Mouse (Mus musculus) cerebellum, adult 9-10 months (tissue): ENCODE results near the gene Thap7.
A peak's percentile ranks its signal among the peaks of the same experiment; 100 is the strongest.
"Not testable (repeated sequence)": the region's sequence is repeated elsewhere in the genome, so short reads cannot be mapped to it uniquely, and the experiment has no call there.

ENCODE experiments used
- DNase-seq: peaks from one replicate; pipeline ENCODE4 v3.0.0; 2022

Thap7 gene

DNA sequence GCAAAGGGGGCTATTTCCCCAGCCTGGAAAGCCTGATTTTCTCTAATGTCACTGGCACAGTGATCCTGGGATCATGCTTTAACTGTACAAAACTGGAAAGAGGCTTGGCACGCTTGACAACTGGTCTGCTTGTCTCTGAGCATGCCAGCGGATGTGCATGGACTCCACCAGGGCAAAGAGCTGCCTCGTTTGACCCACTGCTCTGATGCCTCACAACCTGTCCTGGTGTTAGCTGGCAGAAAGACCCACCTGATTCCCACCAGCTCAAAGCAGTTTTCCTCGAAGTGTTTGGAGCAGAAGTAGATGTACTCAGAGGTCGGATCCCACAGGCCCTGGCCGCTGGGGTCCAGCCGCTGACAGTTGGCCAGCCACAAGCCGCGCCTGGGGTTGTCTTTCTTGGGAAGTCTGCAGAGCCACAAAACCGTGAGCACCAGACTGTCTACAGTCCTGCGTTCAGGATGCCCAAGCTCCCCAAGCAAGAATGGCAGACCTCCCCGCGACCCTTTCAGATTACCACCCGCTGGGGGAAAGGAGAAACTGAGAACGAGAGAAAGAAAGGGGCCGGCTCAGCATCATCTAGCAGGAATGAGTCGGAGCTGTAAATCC is 852 bp downstream of the Thap7 start:
- no peak for DNase-seq

DNA sequence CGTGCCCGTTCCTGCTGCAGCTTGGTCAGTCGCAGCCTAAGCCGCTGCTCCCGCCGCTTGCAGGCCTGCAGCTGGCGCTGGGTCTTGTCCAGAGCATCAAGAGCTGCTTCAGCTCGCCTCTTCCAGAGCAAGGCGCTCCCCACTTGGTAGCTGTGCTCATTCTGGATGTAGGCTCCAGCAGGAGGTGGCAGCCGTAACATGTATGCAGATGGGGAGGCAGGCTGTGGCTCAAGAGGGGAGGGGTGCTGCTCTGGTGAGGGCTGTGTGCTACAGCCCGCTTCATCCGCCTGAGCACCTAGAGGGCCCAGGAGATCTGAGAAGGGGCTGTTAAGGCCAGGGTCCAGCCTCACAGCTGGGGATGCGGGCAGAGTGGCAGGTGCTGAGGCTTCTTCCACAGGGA is 2.7 kb downstream of the Thap7 start:
- no peak for DNase-seq

DNA sequence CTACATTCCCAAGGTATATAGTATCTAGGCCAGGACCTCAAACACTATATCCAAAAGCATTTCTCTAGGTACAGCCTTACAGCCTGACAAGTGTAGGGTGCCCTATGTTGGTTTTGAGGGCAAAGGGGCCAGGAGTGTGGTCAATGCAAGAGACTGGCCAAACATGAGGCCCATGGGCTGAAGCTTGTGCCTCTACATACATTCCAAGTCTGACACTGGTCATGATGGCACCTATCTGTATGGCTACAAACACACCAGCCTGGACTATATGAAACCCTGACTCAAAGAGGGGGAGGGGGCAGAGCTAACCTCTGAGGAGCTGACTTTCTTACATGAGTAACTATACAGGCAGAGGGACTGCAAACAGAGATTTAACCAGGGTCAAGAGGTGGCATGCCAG is 3.3 kb downstream of the Thap7 start:
- peak; percentile 6 for DNase-seq

DNA sequence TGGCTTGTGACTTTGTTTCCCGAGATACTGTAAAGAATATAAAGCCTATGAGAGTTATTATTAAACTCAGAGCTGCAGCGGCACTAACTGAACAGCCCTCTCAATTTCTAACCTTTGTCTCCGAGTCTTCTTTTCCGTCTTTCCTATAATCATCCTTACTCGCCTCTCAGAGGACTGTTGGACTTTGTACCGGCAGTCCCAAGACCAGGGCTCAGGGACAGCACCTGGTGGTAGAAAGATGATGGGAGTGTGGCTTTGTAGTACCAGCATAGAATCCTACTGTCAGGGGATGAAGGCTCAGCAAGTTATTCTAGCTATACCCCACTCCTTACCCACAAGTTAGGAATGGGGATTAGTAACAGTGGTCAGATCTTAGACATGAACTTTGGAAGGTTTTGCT is 4.7 kb downstream of the Thap7 start:
- peak; percentile 1 for DNase-seq

DNA sequence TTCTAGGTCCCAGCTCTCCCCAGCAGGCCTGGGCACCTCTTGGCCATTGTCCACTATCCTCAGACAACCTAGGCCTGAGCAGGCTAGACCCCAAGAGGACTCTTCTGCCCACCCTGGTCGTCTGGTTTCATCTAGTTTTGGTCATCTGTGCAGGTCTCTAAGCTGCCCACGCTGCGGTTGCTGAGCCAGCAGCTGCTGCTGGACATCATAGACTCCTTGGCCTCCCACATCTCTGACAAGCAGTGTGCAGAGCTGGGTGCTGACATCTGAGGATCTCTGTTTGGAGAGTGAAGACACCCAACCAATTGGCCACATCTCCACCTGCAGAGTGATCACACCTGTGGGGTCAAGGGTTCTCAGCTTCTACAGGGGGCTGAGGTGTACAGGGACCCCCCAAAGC is 5.4 kb downstream of the Thap7 start:
- peak; percentile 4 for DNase-seq

DNA sequence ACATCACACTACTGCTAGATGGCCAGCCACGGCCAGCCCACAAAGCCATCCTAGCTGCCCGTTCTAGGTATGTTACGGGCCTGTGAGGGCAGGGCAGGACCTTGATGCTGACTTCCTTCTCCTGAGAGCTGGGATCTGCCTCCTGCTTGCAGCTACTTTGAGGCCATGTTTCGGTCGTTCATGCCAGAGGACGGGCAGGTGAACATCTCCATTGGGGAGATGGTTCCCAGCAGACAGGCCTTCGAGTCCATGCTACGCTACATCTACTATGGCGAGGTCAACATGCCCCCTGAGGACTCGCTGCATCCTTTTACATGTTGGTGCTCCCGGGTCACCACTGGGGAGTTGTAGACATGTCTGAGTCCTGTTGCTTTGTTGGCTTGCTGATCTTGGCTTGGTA is 6.8 kb downstream of the Thap7 start:
- peak; percentile 2 for DNase-seq

DNA sequence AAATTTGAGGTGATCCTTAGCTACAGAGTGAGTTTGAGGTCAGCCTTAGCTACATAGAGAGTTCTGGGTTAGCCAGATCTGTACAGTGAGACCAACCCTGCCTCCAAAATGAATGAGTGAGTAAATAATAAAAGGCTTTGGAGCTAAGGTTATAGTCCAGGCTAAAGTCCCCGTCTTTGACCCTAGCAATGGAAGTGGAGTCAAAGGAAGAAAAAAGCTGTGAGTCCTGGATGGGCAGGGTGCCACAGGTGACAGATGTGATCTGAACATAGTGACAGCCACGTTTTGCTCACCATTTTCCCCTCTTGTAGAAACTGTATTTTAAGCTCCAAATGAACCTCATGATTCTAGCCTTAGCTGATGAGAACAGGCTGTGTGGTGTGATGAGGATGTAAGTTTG is 12.0 kb downstream of the Thap7 start:
- no peak for DNase-seq

DNA sequence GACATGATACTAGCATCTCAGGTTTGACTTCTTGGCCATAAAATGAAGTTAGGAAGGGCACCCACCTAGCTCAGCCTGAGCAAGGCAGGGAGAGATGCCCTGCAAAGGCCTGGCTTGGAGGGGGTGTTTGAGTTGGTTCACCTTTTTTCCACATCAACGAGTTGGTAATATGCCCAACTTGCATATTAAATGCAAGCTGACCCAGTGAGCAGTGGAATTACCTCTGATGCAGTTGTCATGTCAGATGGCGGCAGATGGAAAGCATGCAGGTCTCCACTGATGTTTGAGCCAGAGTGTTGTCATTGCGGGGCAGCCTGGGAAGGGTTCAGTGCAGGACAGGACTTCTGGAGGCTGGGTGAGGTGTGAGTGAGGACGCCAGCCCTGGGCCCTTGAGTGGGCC is 19.5 kb downstream of the Thap7 start:
- DNase-seq = no peak

DNA sequence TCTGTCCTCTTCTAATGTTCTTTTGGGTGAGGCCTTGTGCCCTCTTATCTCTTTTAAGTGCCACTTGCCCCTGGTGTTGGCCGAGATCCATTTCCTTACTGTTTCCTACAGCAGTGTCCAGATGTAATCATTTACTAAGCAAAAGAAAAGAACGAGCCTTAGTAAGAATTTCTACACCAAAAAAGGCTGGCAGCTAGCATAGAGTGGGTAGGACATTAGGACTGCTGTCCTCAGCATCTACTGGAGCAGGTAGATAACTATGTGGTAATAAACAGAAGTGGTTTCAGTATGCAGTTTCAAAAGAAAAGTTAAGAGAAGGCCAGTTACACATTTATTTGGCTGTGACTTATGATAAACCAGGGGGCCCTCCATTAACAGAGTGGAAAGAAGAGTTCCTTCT is 20.2 kb downstream of the Thap7 start:
- no peak for DNase-seq

DNA sequence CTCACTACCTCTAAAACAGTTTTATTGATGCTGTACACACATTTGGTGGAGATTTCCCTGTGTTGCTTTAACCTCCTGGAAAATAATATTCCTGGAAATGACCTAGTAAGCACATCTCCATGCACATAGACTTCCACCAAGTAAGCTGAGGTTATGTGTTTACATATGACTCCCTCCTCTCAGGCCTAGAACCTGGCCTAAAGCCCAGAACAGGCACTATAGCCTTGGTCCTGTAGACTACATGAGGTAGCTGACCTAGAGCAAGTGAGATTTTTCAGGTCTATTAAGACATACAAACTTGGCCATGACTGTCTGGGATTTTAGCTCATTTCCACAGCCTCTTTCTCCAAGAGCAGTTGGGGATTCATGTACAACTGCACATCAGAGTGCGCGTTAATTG is 20.8 kb downstream of the Thap7 start:
- DNase-seq = no peak

DNA sequence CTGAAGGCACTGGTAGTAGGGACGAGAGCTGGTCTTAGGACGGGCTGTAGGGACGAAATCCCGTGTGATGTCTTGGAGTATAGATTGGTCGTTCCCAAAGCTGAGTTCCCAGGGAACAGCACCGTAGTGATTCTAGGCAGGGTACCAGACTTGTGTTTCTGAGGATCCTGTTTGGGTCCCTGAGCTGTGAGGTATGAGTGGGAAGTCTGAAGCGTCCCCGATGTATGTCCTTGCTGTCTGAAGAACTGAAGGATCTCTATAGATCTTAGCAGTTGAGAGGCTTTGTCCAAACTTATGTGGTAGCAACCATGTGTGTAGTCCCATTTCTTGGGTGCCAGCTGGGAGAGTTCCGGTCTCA is 21.7 kb downstream of the Thap7 start:
- DNase-seq = no peak

DNA sequence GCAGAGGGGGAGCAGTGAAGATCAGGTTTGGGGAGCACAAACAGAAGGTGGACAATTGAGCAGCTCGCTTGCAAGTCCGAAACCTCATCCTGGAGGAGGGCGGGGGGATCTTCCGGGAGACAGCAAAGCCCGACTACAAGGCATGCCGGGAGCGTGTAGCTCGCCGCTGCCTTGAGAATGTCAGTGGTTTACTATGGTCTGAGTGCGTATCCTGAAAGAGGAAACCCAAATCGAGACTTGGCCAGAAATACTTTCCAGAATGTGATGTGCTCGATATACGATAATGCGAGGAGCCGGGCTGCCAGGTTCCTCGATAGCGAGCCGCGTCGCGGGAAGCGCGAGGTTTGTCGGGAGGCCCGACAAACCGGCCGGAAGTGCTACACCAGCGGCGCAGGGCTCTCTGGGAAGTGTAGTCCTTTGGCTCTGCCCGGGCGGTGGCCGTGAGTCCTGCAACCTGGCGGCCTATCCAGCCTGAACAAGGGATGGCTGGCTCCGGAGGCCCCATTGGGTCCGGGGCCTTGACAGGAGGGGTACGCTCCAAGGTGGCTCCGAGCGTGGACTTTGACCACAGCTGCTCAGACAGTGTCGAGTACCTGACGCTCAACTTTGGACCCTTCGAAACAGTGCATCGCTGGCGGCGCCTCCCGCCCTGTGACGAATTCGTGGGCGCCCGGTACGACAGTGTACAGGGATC is 22.2 kb downstream of the Thap7 start, which contains the start of gene Lztr1:
Gene Lztr1 (plus strand): TSS at position 143 of the 694 bp plus-strand sequence.
- DNase-seq = peak; percentile 90

DNA sequence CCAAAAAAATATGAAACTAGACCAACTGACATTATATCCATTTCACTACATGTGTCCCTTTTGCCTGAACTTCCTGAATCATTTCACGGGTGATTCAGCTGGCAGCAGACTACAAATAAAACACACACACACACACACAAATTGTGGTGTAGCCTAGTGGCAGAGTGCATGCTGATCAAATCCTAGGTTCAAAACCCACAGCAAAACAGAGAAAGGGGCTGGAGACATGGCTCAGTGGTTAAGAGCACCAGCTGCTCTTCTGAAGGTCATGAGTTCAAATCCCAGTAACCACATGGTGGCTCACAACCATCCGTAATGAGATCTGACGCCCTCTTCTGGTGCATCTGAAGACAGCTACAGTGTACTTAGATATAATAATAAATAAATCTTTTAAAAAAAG is 22.9 kb downstream of the Thap7 start:
- DNase-seq = not testable (repeated sequence)

DNA sequence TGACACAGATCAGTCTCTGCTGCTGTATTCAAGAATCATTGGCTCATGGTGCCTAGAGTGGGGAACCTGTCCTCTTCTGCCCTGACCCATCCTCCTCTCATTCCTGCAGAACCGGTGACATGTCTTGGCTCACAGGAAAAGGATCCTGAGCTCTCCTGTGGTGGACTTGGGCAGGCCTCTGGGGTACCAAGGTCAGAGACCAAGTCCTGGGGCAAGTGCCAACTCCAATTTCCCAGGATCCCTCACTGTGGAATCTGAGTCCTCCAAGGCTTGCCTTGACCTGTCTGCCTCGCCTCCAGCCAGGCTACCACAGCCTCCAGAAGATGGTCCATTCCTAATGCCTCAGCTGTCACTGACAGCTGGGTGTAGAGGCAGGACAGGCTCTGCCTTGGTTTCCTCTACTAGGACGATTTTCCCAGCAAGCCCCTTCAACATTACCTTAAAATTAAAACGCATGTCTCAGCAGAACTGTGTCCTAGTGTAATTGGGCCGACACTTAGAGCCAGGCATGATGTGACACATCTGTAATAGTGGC is 23.9 kb downstream of the Thap7 start:
- no peak for DNase-seq

DNA sequence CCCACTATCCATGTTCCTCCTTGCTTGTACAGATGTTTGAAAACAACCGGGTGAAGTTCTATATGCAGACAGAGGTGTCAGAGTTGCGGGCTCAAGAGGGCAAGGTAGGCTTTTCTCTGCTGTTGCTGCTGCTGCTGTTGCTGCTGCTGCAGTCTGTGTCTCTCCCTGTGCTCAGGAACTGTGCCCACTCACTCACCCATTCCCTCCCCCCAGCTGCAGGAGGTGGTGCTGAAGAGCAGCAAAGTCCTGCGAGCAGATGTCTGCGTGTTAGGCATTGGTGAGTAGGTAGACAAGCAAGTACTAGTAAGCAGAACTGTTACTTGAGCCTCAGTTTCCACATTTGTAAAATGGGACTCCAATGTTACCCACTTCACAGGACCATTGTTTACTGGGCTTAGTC is 28.3 kb downstream of the Thap7 start:
- no peak for DNase-seq

DNA sequence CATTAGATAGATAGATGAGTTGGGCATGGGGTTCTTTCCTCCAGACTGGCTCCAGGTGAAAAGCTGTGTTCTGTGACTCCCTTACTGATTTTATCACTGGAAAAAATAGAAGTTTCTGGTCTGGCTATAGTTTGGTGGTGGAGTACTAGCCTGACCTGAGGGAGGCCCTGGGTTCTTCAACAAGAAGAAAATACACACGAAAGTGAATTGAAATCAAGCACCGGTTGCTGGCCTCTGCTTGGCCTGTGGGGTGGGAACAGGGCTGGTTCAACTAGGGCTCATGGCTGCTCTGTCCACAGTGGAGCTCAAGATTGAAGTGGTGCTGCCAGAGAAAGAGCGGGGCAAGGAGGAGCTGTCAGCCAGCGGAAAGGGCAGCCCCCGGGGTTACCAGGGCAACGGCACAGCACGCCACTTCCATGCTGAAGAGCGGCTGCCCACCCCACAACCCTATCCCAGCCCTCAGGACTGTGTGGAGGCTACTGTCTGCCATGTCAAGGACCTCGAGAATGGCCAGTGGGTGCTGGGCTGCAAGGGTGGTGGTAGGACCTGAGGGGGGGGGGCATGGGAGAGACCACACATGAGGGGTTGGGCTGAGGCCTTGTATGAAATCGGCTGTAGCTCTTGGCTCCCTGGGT is 31.6 kb downstream of the Thap7 start:
- no peak for DNase-seq

DNA sequence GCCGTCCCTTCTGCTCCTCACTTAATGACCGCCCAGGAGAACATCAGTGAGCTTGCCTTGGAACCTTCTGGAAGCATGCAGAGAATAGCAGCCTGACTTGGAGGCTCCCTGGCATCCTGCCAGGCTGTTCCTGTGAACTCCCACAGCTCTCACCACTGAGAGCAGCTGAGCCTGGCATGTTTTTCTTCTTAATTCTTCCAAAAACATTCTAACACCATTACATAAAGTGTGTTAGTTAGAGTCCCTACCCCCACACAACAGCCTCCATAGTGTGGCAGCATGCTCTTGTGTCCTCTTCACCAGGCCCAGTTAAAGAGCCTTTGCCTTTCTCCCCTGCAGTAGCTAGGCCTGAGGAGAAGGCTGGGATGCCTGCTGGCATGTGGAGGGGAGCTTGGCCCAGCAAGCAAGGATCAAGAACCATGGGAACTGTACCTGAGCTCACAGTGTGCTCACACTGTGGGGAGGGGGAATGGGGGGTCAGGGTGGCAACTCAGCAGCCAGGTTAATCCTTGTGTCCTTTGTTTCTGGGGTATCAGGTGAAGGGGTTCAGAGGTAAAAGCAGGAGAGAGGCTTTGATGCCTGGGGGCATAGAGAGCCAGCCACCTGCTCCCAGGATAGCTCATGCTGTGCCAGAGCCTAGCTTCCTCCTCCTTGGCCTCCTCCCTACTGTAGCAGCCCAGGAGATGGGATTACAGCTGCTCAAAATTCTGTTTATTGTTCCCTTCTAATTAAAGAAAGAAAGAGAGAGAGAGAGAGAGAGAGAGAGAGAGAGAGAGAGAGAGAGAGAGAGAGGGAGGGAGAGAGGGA is 34.2 kb downstream of the Thap7 start:
- DNase-seq = peak; percentile 89

DNA sequence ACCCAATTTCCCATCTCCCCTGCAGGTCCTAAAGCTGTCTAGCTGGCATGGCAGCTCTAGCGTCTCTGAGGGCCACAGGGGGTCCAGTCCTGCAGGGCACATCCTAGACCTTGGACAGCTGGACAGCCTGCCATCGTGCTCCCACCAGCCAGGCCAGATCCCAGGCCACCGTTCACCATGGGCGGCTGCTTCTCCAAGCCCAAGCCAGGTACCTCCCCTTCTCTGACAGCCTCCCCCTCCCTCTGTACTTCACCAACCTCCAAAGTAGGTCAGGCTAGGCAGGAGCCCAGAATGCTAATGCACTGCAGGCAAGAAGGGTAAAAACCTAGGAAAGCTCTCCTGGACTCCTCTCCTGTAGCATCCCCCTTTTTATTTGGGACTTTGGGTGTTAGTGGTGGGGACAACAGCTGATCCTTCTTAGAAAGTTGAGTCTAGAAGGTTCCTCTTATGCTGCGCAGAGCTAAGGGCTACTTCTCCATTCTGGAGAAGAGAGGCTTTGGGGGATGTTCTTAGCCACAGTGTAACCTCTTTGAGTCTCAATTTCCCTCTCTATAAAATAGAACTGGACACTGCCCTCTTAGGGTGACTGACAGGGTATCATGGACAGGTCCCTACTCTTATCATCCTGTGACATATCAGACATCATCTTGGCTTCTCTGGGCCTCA is 38.9 kb downstream of the Thap7 start:
- DNase-seq = peak; percentile 90

DNA sequence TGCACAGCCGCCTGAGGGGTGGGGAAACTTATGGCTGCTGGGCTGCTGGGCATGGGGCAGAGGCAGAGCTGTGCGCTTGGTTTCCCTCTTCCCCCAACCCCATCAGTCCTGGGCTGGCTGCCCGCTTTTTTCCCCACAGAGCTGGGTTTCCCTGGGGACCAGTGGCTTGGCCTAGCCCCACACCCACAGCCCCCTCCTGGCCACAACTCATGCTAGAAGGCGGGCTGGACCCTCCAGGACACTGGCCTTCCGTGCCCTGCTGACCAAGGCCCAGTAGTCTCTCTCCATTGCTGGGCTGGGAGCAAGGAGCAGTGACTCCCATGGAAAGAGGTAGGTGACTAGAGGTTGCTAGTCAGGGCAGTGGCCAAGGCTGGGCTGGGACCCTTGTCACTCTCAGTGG is 39.8 kb downstream of the Thap7 start:
- DNase-seq = peak; percentile 64

DNA sequence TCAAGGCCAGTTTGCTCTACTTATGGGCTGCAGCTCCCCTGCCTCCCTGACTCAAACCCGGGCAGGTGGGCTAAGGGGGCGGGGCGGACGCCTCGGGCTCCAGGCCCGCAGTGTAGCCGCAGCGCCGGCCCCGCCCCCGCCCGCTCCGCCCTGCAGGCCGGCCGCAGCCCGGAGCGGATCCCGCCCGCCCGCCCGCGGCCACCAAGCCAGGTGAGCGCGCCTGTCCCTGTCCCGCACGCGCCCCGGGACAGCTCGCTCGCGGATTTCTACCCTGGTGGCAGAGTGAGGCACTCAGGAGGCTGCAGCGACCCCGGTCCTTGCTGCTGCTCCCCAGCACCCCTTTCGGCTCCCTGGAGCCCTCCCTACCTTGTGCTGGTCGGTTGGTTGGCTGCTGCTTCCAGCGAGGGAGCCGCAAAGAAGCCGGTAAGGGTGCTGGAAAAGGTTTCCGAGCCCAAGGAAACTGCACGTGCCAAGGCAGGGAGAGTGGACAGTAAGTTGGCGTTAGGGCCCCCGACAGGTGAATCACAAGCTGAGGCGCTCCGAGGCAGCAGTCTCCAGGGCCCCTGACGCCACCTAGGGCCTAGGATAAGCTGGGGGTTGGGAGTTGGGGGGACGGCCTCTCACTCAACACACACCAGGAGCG is 41.3 kb downstream of the Thap7 start, which contains the start of gene Aifm3:
Gene Aifm3 (plus strand): TSS at position 143 of the 643 bp plus-strand sequence.
- peak; percentile 71 for DNase-seq

DNA sequence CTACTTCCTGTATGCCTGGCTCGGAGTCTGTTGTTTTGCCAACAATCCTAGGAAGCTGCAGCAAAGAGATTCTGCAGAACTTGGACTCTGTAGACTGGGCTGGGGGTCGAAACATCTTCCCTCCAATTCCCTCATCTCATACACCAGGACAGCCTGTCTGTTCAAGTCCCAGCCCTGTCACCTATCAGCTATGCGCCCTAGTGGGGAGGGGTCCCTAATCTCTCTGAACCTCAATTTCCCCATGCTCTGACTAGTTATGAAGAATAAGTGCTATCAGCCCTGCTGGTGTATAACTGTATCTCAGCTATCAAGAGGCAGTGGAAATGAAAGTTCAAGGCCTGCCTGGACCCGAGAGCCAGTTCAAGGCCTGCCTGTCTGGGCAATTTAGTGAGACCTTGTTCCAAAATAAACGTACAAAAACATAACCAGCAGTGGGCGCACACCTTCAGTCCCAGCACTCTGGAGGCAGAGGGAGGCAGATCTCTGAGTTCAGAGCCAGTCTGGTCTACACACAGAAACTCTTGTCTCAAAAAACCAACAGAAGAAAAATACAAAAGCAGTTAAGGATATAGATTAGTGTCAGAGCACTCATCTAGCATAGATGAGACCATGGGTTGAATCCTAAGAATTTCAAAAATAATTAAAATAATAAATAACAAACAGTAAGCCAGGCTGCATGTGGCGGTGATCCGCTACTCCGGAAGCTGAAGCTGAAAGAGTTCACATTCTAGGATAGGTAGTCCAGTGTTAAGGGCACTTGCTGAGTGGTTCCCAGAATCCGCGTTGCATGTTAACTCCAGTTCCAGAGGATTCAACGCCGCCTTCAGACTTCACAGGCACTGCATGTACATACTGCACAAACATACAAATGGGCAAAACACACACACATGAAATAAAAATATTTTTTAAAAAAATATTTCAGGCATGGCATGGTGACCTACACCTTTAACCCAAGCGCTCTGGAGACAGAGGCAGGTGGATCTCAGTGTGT is 42.2 kb downstream of the Thap7 start:
- DNase-seq = peak; percentile 62
